Mouse (Mus musculus): ENCODE data around the gene Rusc2. TPM values are rescaled to one million over a fixed set of nuclear protein-coding genes. Genes with fewer than 3 reads are reported as not detected.
A peak's percentile ranks its signal among the peaks of the same experiment; 100 is the strongest.

The Rusc2 gene
- 100 to 1,000 TPM; 127 to 145 TPM for total RNA-seq (2021)
- long read RNA-seq, experiment 1, full-length matches to known transcripts, result 8 of 66 reads
- long read RNA-seq, experiment 1, partial matches to known transcripts, result 38 of 66 reads
- long read RNA-seq, experiment 1, other reads (novel, unspliced or antisense), result 20 of 66 reads
- long read RNA-seq, experiment 2, full-length matches to known transcripts, result 9 of 82 reads
- long read RNA-seq, experiment 2, partial matches to known transcripts, result 47 of 82 reads
- long read RNA-seq, experiment 2, other reads (novel, unspliced or antisense), result 26 of 82 reads

DNA sequence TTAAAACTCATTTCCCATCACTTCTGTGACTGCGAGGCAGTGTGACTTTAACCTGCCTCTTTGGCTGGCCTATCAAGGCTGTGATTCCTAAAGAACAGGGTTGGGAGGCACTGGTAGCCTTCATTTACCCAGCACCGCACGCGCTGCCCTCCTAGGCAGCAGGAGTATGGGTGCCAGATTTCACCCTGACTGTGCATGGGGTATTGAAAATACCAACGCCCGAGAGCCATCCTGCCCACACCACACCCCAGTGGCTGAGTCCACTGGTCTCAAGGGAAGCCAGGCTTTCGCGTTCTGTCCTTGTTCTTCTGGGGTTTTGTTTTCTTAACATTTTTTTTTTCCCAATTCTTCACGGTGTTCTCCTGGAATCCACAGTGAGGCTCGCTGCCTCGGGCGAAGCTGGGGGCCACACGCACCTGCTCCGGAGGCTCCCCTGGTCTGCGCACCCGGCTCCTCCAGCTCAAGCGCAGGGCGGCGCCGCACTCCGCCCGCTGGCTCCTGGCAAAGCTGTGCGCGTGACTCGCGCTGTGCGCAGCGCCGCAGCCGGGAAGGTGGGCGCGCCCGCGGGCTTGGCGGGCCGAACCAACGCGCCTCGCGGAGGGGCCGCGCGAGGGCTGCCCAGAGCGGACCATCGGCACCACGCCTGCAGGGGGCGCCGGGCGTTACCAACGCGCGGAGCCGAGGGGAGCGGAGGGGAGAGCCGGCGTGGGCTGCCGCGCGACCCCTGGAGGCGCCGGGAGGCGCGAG lies at the start of gene Rusc2:
Gene Rusc2 (plus strand): TSS at position 572 of the 747 bp plus-strand sequence.
- peak; percentile 93 to 94 for DNase-seq (ENCODE audit: low spot score in 2 of 2)

- DNase-seq (ENCODE audit: low spot score in 2 of 2), result no peak
Observed at GRCm38 (mm10) chr4:43334771-43335170, 47.0 kb upstream of the Rusc2 start.

DNA sequence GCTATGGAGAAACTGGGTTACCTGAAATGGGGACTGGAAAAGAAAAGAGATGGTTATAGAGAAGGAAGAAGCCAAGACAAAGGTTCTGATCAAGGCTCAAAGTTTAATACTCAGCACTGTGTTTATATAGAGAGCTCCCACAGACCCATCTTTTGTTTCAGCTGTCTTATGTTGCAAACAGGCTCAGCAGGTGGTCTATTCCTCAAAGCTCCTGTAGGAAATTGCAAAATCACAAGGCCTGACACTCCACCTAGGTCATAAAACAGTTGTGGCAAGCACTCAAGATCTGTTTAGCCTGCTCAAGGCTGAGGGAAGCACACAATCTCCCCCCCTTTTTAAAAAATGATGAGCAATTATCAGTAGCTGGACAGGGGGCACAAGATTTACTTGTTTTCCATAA lies 45.6 kb upstream of the Rusc2 start:
- DNase-seq (ENCODE audit: low spot score in 2 of 2), result no peak

DNA sequence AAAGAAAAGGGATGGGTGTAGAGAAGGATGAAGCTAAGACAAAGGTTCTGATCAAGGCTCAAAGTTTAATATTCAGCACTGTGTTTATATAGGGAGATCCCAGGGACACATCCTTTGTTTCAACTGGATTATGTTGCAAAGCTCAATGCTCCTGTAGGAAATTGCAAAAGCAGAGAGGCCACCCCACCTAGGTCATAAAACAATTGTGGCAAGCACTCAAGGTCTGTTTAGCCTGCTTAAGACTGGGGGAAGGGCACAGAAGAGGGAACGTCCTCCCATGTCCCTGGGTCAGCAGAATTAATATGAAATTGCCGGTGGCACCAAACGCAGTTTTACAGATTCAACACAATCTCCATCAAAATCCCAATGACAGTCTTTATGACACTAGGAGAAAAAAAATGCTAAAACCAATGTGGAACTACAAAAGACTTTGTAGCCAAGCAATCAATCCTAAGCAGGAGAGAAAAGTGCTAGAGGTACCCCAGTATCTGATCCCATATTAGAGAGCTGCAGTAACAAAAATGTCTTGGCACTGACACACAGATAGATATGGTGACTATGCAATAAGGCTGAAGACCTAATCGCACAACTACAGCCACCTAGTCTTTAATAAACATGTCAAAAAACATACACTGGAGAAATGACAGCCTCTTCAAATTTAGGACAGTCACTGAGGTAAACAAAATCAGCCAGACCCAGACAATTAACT lies 41.5 kb upstream of the Rusc2 start:
- no peak for DNase-seq (ENCODE audit: low spot score in 2 of 2)

DNA sequence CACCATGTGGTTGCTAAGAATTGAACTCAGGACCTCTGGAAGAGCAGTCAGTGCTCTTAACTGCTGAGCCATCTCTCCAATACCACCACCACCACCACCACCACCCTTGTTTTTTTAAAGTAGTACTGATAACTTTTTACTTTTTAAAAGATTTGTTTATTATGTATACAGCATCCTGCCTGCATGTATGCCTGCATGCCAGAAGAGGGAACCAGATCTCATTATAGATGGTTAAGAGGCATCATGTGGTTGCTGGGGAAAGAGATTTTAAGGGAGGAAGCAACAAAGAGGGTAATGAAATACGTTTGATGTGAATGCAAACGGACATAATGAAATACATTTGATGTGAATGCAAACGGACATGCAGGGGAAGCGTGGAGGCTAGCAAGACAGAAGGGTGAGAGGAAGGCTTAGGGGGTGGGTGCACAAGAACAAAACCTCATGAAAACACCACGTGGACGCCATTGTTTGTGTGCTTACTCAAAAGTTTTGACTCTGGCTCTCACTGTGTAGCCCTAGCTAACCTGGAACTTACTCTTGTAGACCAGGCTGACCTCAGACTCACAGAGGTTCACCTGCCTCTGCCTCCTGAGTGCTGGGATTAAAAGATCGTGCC lies 40.4 kb upstream of the Rusc2 start:
- DNase-seq (ENCODE audit: low spot score in 2 of 2), result no peak

GRCm38 (mm10) chr4:43342443-43342842 lies 39.3 kb upstream of the Rusc2 start:
- peak in 1 of 2 experiments; percentile 7 for DNase-seq (ENCODE audit: low spot score in 2 of 2)

GRCm38 (mm10) chr4:43344932-43345331 lies 36.8 kb upstream of the Rusc2 start:
- no peak for DNase-seq (ENCODE audit: low spot score in 2 of 2)

GRCm38 (mm10) chr4:43349206-43349605 lies 32.6 kb upstream of the Rusc2 start:
- no peak for DNase-seq (ENCODE audit: low spot score in 2 of 2)

- no peak for DNase-seq (ENCODE audit: low spot score in 2 of 2)
Observed at GRCm38 (mm10) chr4:43350038-43350560, 31.7 kb upstream of the Rusc2 start.

- no peak for DNase-seq (ENCODE audit: low spot score in 2 of 2)
Observed at GRCm38 (mm10) chr4:43353662-43354061, 28.1 kb upstream of the Rusc2 start.

GRCm38 (mm10) chr4:43364914-43365560 lies 16.7 kb upstream of the Rusc2 start:
- no peak for DNase-seq (ENCODE audit: low spot score in 2 of 2)

DNA sequence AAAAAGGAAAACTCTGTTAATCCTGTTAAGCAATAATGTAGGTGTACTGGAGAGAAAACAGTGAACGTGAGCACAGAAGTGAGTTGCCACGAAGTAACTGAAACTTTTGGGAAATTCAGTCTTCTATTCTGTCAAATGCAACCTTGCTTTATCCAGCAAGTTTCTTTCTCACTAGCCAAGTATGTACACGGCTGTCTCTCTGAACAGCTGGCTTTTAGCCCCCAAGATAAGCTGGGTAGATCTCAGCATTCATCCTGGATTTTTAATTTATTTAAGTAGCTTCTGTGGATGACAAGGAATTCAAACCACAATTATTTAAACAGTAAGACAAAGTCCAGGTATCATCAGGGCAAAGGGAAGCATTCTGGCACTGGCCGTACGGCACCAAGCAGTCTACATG lies 14.5 kb upstream of the Rusc2 start:
- DNase-seq (ENCODE audit: low spot score in 2 of 2), result no peak

DNA sequence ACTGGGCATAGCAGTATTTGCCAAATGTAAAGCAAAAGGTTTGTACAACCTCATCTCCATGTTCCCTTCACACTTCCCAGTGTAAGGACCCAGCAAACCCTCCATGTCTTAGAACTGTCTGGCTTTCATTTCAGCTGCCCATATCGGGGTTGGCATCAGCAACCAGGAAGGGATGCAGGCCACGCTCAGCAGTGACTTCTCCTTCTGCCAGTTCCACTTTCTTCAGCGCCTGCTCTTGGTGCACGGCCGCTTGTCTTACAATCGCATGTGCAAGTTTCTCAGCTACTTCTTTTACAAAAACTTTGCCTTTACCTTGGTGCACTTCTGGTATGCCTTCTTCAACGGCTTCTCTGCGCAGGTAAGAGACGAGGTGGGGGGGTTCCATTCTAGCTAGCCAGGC lies 14.0 kb upstream of the Rusc2 start:
- no peak for DNase-seq (ENCODE audit: low spot score in 2 of 2)

GRCm38 (mm10) chr4:43371406-43371805 lies 10.4 kb upstream of the Rusc2 start:
- DNase-seq (ENCODE audit: low spot score in 2 of 2), result no peak

DNA sequence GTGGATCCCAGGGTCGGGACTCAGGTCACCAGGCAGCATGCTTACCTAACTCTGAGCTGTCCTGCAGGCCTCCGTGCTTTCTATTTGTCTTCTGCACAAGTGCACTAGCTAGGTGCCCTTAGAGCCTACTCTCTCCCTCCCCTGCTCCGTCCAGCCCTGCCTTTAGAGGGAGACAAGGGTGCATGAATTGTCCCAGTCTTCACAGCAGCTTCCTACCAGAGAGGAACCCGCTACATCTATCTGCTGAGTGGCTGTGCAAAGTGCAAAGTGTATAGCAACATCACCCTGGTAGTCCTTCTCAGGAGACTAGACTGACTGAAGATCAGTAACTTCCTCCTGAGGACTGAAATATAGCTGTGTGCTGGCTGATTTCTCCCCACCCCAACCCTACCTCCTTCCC lies 9.6 kb upstream of the Rusc2 start:
- DNase-seq (ENCODE audit: low spot score in 2 of 2), result no peak

- DNase-seq (ENCODE audit: low spot score in 2 of 2), result no peak
Observed at GRCm38 (mm10) chr4:43374266-43374665, 7.5 kb upstream of the Rusc2 start.

DNA sequence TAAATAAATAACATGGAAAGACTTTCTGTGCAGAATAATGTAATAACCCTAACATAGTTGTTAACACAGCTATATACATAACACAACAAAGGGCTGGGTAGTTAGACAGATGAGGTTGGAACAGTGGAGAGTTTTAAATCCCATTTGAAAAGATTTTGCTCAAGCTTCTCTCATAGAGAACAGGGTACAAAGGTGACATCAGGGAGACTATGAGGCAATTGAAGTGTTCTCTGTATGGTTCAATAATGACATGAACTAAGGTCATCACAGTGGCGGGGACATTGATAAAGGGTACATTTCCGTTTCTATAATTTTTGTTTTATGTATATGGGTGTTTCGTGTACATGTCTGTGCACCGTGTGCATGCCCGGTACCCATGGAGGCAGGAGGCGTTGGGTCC lies 2.2 kb upstream of the Rusc2 start:
- DNase-seq (ENCODE audit: low spot score in 2 of 2), result no peak

- no peak for DNase-seq (ENCODE audit: low spot score in 2 of 2)
Observed at GRCm38 (mm10) chr4:43380951-43381350, 828 bp upstream of the Rusc2 start.

- DNase-seq (ENCODE audit: low spot score in 2 of 2), result no peak
Observed at GRCm38 (mm10) chr4:43382155-43383020, 609 bp downstream of the Rusc2 start.

Measured in layer of hippocampus, postnatal 14 days (tissue).